Mouse (Mus musculus) heart, embryonic 15.5 days (tissue): ENCODE results near the gene Rasgrp3. TPM values are rescaled to one million over a fixed set of nuclear protein-coding genes. Genes with fewer than 3 reads are reported as not detected.

Experiments
- ATAC-seq: fragments of 200-750 bp; cut with Nextera tagmentation; replicated peaks from 2 replicates; pipeline ENCODE4 v1.8.0; 2017; ENCODE audit warnings: low read depth, moderate TSS enrichment; ENCODE audit not compliant: insufficient number of reproducible peaks, insufficient read depth, low FRiP score
- H3K27ac ChIP-seq: fragments of 300-500 bp; sonication (generic); 2 replicates; pipeline ENCODE4 v1.5.1; 2015; ENCODE audit warnings: mild to moderate bottlenecking, inconsistent platforms
- H3K27me3 ChIP-seq: fragments of 300-500 bp; sonication (generic); 2 replicates; pipeline ENCODE4 v1.6.1; 2015; ENCODE audit warnings: inconsistent platforms
- H3K36me3 ChIP-seq: fragments of 300-500 bp; sonication (generic); 2 replicates; pipeline ENCODE4 v1.6.1; 2015; ENCODE audit warnings: mild to moderate bottlenecking, inconsistent platforms
- H3K4me1 ChIP-seq: fragments of 300-500 bp; sonication (generic); replicated peaks from 2 replicates; pipeline ENCODE4 v1.6.1; 2015; ENCODE audit warnings: inconsistent platforms
- H3K4me2 ChIP-seq: fragments of 300-500 bp; sonication (generic); 2 replicates; pipeline ENCODE4 v1.6.1; 2015; ENCODE audit warnings: inconsistent platforms, mild to moderate bottlenecking, moderate library complexity
- H3K4me3 ChIP-seq: fragments of 300-500 bp; sonication (generic); 2 replicates; pipeline ENCODE4 v1.5.1; 2015; ENCODE audit warnings: mild to moderate bottlenecking, inconsistent platforms
- H3K9ac ChIP-seq: fragments of 300-500 bp; sonication (generic); 2 replicates; pipeline ENCODE4 v1.6.1; 2015; ENCODE audit warnings: mild to moderate bottlenecking, inconsistent platforms
- H3K9me3 ChIP-seq: fragments of 300-500 bp; sonication (generic); replicated peaks from 2 replicates; pipeline ENCODE4 v1.6.1; 2016; ENCODE audit warnings: inconsistent platforms
- WGBS: fragments of 180-500 bp; shearing (Covaris S2); methylation state at CpG from one replicate; pipeline ENCODE4 v1.1.7; 2015; ENCODE audit warnings: mixed read lengths; 5-methylcytosine and 5-hydroxymethylcytosine counted together
- polyA plus RNA-seq: library from polyadenylated mRNA; unstranded; fragments of >200 nt; fragmentation: Nextera tagmentation; extraction: Ambion mirVana; gene quantifications from 2 replicates; pipeline ENCODE4 v1.2.1, GENCODE M21; 2015

Gene Rasgrp3
- polyA plus RNA-seq = 15.4 and 20.1 TPM in 2 replicates

DNA sequence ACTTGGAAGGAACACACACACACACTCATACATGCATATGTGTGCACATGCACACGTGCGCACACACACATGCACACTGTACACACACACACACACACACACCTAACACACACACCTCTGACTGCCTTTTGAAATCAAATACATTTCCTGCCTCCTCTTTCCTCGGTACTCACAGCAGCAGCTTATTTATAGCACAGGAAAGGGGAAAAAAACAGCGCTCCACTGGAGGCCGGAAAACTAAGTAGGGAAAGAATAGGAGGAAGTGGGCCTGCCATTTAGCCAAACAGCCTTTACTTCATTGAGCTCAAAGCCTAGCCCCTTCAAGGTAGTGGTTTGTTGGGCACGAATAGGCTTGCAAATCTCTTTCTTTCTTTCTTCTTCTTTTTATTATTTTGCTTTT lies at the start of gene Rasgrp3:
Gene Rasgrp3 (plus strand): TSS at position 298 of the 400 bp plus-strand sequence.
- ATAC-seq = peak; percentile 60; the same call in 1 of the 2 replicates
- H3K4me3 ChIP-seq = peak within 1 kb of the TSS; percentile 39

GRCm38 (mm10) chr17:75388402-75388801 lies 47.3 kb upstream of the Rasgrp3 start:
- Histone ChIP-seq H3K9me3 (no peaks in the 10 kb centered on the region), H3K4me2 (no peak overlapping the region), H3K4me1 (no peaks in the 10 kb centered on the region), H3K27ac (no peak overlapping the region), H3K9ac (no peak overlapping the region), H3K27me3 (no peaks in the 10 kb centered on the region), H3K36me3 (peaks cover 6% of the 10 kb centered on the region), H3K4me3 (no peak overlapping the region)
- no peak for ATAC-seq
- 82% methylated on average over 4 of the region's 4 CpGs for WGBS

More for the DNA sequence above, at the start of gene Rasgrp3:
- Histone ChIP-seq H3K36me3 (no peaks in the 10 kb centered on the region), H3K4me2 (peak within 1 kb of the TSS; percentile 41; the same call in 1 of the 2 replicates), H3K9ac (no peak within 1 kb of the TSS), H3K4me1 (no peaks in the 10 kb centered on the region), H3K9me3 (no peaks in the 10 kb centered on the region), H3K27me3 (no peaks in the 10 kb centered on the region), H3K27ac (peak within 1 kb of the TSS; percentile 65)
- WGBS = 42% methylated on average over 6 of the region's 6 CpGs

- Histone ChIP-seq H3K27me3 (no peaks in the 10 kb centered on the region), H3K4me3 (no peak overlapping the region), H3K4me2 (no peak overlapping the region), H3K4me1 (no peaks in the 10 kb centered on the region), H3K27ac (no peak overlapping the region), H3K9me3 (no peaks in the 10 kb centered on the region), H3K9ac (no peak overlapping the region), H3K36me3 (peaks cover 6% of the 10 kb centered on the region)
- 88% methylated on average over 10 of the region's 10 CpGs for WGBS
- ATAC-seq = no peak
Observed at GRCm38 (mm10) chr17:75390142-75390541, 45.6 kb upstream of the Rasgrp3 start.

DNA sequence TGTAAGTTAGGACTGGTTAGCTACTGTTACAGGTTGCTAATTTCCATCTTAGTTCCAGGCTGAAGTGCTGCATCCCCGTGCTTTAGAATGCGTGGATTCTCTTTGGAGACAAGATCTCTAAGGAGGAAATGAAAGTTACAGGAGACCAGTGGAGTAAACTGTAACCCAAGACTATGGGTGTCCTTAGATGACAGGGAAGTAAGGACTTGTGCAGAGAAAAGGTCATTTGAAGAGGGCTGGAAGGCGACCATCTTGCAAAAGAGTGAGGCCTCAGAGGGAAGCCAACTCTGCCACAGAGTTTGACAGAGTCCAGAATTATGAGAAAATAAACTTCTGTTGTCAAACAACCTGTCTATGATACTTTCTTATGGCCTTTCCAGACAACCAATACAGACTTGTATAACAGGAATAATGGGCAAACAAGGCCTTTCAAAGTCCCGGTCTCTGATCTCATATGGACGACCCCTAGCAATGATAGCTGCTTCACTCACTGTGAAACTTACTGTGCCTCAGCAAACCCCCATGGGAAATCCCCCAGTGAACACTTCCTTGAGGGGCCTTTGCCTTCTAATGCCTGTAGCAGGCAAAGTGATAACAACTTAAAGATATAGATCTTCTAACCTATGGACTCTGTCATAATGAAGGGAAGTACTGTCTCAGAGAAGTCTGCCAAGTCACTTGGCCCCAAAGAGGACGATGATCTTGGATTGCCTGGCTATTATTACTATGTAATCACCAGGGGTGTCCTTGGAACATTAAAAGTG lies 44.1 kb upstream of the Rasgrp3 start:
- H3K27ac ChIP-seq = no peak overlapping the region
- no peak overlapping the region for H3K9ac ChIP-seq
- ATAC-seq = no peak
- no peak overlapping the region for H3K4me2 ChIP-seq
- H3K9me3 ChIP-seq = no peaks in the 10 kb centered on the region
- H3K4me3 ChIP-seq = no peak overlapping the region
- peaks cover 6% of the 10 kb centered on the region for H3K36me3 ChIP-seq
- H3K4me1 ChIP-seq = no peaks in the 10 kb centered on the region
- WGBS = 78% methylated on average over 6 of the region's 6 CpGs
- no peaks in the 10 kb centered on the region for H3K27me3 ChIP-seq

GRCm38 (mm10) chr17:75406405-75406804 lies 29.3 kb upstream of the Rasgrp3 start:
- WGBS = 57% methylated on average over 4 of the region's 4 CpGs
- H3K9ac ChIP-seq = no peak overlapping the region
- H3K4me3 ChIP-seq = no peak overlapping the region
- H3K36me3 ChIP-seq = no peaks in the 10 kb centered on the region
- no peaks in the 10 kb centered on the region for H3K9me3 ChIP-seq
- no peak overlapping the region for H3K4me2 ChIP-seq
- H3K4me1 ChIP-seq = no peaks in the 10 kb centered on the region
- H3K27me3 ChIP-seq = no peaks in the 10 kb centered on the region
- ATAC-seq = no peak
- H3K27ac ChIP-seq = no peak overlapping the region

DNA sequence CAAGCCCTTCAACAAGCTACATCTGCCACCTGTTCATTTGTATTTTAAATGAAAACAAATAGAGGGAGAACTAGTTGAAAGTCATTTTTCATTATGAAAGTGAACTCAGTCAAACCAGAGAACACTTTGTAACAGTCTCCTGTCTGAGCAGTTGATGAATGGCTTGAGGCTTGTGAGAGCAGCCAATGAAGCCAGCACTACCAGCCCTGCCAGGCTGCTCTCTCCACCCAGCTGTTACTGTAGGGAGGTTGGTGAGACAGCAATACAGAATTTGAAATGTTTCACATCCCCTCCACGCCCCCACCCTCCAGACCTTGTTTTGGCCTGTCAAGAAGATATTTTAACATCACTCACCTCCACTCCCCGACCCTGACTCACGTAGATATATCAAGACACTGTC lies 18.8 kb upstream of the Rasgrp3 start:
- H3K9ac ChIP-seq = no peak overlapping the region
- no peaks in the 10 kb centered on the region for H3K36me3 ChIP-seq
- no peak overlapping the region for H3K4me2 ChIP-seq
- ATAC-seq = no peak
- no peaks in the 10 kb centered on the region for H3K27me3 ChIP-seq
- 61% methylated on average over 3 of the region's 3 CpGs for WGBS
- no peak overlapping the region for H3K27ac ChIP-seq
- no peaks in the 10 kb centered on the region for H3K4me1 ChIP-seq
- H3K4me3 ChIP-seq = no peak overlapping the region
- H3K9me3 ChIP-seq = no peaks in the 10 kb centered on the region

GRCm38 (mm10) chr17:75434152-75434551 lies 1.5 kb upstream of the Rasgrp3 start:
- Histone ChIP-seq H3K9me3 (no peaks in the 10 kb centered on the region), H3K36me3 (no peaks in the 10 kb centered on the region), H3K4me3 (no peak overlapping the region), H3K27ac (no peak overlapping the region), H3K4me1 (no peaks in the 10 kb centered on the region), H3K4me2 (no peak overlapping the region), H3K27me3 (no peaks in the 10 kb centered on the region), H3K9ac (no peak overlapping the region)
- no peak for ATAC-seq
- WGBS = 92% methylated on average over 2 of the region's 2 CpGs

GRCm38 (mm10) chr17:75434871-75435270 lies 825 bp upstream of the Rasgrp3 start:
- ATAC-seq = no peak
- no peak overlapping the region for H3K4me2 ChIP-seq

DNA sequence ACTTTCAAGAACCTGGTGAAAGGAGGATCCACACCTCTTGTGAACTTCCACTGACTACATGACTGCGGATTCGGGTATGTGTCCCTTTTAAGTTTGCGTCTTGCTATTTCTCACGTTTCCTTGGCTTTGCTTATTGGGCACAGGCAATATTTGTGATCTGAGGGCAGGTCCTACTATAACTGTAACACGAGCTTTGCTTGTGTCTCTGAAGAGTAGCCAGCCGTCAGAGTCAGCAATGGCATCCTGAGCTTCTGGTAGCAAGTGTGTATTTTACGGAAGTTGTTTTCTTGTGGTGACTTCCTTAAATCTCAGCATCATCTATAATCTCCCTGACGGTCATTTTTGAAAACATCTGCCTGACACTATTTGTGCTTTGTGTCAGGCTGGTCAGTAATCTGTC lies 399 bp downstream of the Rasgrp3 start:
- Histone ChIP-seq H3K27me3 (no peaks in the 10 kb centered on the region), H3K4me3 (peak overlapping the region; percentile 34), H3K4me2 (peak overlapping the region; percentile 7; the same call in 1 of the 2 replicates), H3K4me1 (no peaks in the 10 kb centered on the region), H3K9me3 (no peaks in the 10 kb centered on the region), H3K27ac (peak overlapping the region; percentile 65), H3K36me3 (no peaks in the 10 kb centered on the region), H3K9ac (no peak overlapping the region)
- ATAC-seq = no peak
- 63% methylated on average over 8 of the region's 8 CpGs for WGBS

More at GRCm38 (mm10) chr17:75434871-75435270, 825 bp upstream of the Rasgrp3 start:
- H3K9me3 ChIP-seq = no peaks in the 10 kb centered on the region
- no peaks in the 10 kb centered on the region for H3K4me1 ChIP-seq
- no peaks in the 10 kb centered on the region for H3K36me3 ChIP-seq
- no peak overlapping the region for H3K9ac ChIP-seq
- H3K4me3 ChIP-seq = no peak overlapping the region
- no peaks in the 10 kb centered on the region for H3K27me3 ChIP-seq
- 0 out of 2 replicates have a peak overlapping the region, but pooled peaks have one; percentile 65 for H3K27ac ChIP-seq
- 74% methylated on average over 3 of the region's 3 CpGs for WGBS

DNA sequence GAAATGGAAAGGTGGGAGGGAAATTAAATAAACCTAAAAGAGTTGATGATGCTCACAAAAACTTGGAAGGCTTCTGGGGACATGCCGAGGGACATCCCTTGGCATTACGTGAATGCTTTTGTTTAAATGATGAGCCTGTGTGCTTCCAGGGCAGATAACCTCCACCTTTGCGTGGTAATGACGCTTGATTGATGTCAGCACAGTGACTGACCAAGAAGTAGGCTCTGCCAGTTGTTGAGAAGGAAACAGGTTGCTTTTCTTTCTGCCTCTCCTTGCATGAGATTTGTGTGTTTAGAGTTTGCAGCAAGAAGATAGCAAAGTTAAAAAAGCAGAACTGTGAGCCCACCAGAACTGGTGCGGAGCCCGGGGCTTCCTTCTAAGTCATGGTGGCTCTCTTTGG lies 1.1 kb downstream of the Rasgrp3 start:
- no peaks in the 10 kb centered on the region for H3K9me3 ChIP-seq
- H3K36me3 ChIP-seq = no peaks in the 10 kb centered on the region
- no peaks in the 10 kb centered on the region for H3K4me1 ChIP-seq
- peak overlapping the region; percentile 41; the same call in 1 of the 2 replicates for H3K4me2 ChIP-seq
- peak overlapping the region; percentile 60 for H3K27ac ChIP-seq
- ATAC-seq = no peak
- 54% methylated on average over 6 of the region's 6 CpGs for WGBS
- H3K27me3 ChIP-seq = no peaks in the 10 kb centered on the region
- H3K9ac ChIP-seq = no peak overlapping the region; the same call in 1 of the 2 replicates
- H3K4me3 ChIP-seq = peak overlapping the region; percentile 39

GRCm38 (mm10) chr17:75437239-75437750 lies 1.6 kb downstream of the Rasgrp3 start:
- Histone ChIP-seq H3K27me3 (no peaks in the 10 kb centered on the region), H3K9ac (no peak overlapping the region; the same call in 1 of the 2 replicates), H3K4me2 (peak overlapping the region; percentile 41; the same call in 1 of the 2 replicates), H3K36me3 (no peaks in the 10 kb centered on the region), H3K4me1 (no peaks in the 10 kb centered on the region), H3K4me3 (peak overlapping the region; percentile 39), H3K27ac (peak overlapping the region; percentile 60), H3K9me3 (no peaks in the 10 kb centered on the region)
- ATAC-seq = no peak
- whole genome bisulfite sequencing = 55% methylated on average over 11 of the region's 11 CpGs
